Mouse (Mus musculus): Measurements from ENCODE around the gene Olfr1131. TPM values are rescaled to one million over a fixed set of nuclear protein-coding genes. Genes with fewer than 3 reads are reported as not detected.
"Not testable (repeated sequence)": the region's sequence is repeated elsewhere in the genome, so short reads cannot be mapped to it uniquely, and the experiment has no call there.

The Olfr1131 gene
- not detected for total RNA-seq (2021)

- intact Hi-C loops (cut with DNase I): no loop called here
Measured at GRCm38 (mm10) chr2:87626804-87627203, at the start of gene Olfr1131. Gene Olfr1131, plus strand, starts transcription at chr2:87627104.

GRCm38 (mm10) chr2:87605912-87606311, 21.0 kb upstream of the Olfr1131 start, which contains the start of gene Olfr1130:
Gene Olfr1130, plus strand, starts transcription at chr2:87606212.
- DNase-seq; intact Hi-C loops (cut with DNase I): not testable (repeated sequence)

More at GRCm38 (mm10) chr2:87626804-87627203, at the start of gene Olfr1131:
- no peak for DNase-seq

- DNase-seq: no peak
- intact Hi-C loops (cut with DNase I): no loop called here
Measured at GRCm38 (mm10) chr2:87637435-87637834, 10.5 kb downstream of the Olfr1131 start, which contains the start of gene Olfr1132. Gene Olfr1132, minus strand, starts transcription at chr2:87637535.

GRCm38 (mm10) chr2:87642441-87642840, 15.5 kb downstream of the Olfr1131 start:
- no peak for DNase-seq
- intact Hi-C loops (cut with DNase I): no loop called here

GRCm38 (mm10) chr2:87647274-87647673, 20.4 kb downstream of the Olfr1131 start, which contains the start of gene Olfr1133:
Gene Olfr1133, minus strand, starts transcription at chr2:87647374.
- no peak for DNase-seq
- intact Hi-C loops (cut with DNase I): no loop called here

GRCm38 (mm10) chr2:87658360-87658759, 31.5 kb downstream of the Olfr1131 start, which contains the start of gene Olfr1134:
Gene Olfr1134, minus strand, starts transcription at chr2:87658460.
- DNase-seq: no peak
- intact Hi-C loops (cut with DNase I): no loop called here

- no peak for DNase-seq
- intact Hi-C loops (cut with DNase I): no loop called here
Measured at GRCm38 (mm10) chr2:87673564-87673963, 46.7 kb downstream of the Olfr1131 start, which contains the start of gene Olfr1135. Gene Olfr1135, minus strand, starts transcription at chr2:87673664.

Other genes with a start within 250 kb of the Olfr1131 start
- under 1 TPM in 1 of 2 experiments, not detected in 1; 0.07 TPM for gene Olfr1122, start 241.3 kb upstream of the Olfr1131 start, total RNA-seq (2021)
- gene Olfr1123, start 210.5 kb upstream of the Olfr1131 start, total RNA-seq (2021): not detected
- not detected for gene Olfr1124, start 196.8 kb upstream of the Olfr1131 start, total RNA-seq (2021)
- gene Olfr1126, start 173.1 kb upstream of the Olfr1131 start, total RNA-seq (2021): not detected
- not detected for gene Pramel7, start 130.0 kb upstream of the Olfr1131 start, total RNA-seq (2021)
- gene Pramel6, start 120.5 kb upstream of the Olfr1131 start, total RNA-seq (2021): not detected
- not detected for gene Olfr153, start 95.3 kb upstream of the Olfr1131 start, total RNA-seq (2021)
- gene Olfr1128, start 81.6 kb upstream of the Olfr1131 start, total RNA-seq (2021): not detected
- gene Olfr1129, start 53.2 kb upstream of the Olfr1131 start, total RNA-seq (2021): not detected
- gene Olfr1130, start 20.9 kb upstream of the Olfr1131 start, total RNA-seq (2021): not detected
- gene Olfr1132, start 10.4 kb downstream of the Olfr1131 start, total RNA-seq (2021): not detected
- gene Olfr1133, start 20.3 kb downstream of the Olfr1131 start, total RNA-seq (2021): not detected
- gene Olfr1134, start 31.4 kb downstream of the Olfr1131 start, total RNA-seq (2021): not detected
- gene Olfr1135, start 46.6 kb downstream of the Olfr1131 start, total RNA-seq (2021): not detected
- not detected for gene Olfr1136, start 66.8 kb downstream of the Olfr1131 start, total RNA-seq (2021)
- gene Olfr1137, start 86.1 kb downstream of the Olfr1131 start, total RNA-seq (2021): not detected
- gene Olfr1138, start 112.9 kb downstream of the Olfr1131 start, total RNA-seq (2021): not detected
- not detected for gene Olfr1140, start 116.6 kb downstream of the Olfr1131 start, total RNA-seq (2021)
- gene Olfr1141, start 126.9 kb downstream of the Olfr1131 start, total RNA-seq (2021): not detected
- gene Olfr152, start 152.4 kb downstream of the Olfr1131 start, total RNA-seq (2021): not detected
- gene Olfr1143, start 173.5 kb downstream of the Olfr1131 start, total RNA-seq (2021): not detected
- not detected for gene Olfr1145, start 182.7 kb downstream of the Olfr1131 start, total RNA-seq (2021)
- not detected for gene Olfr1148, start 203.4 kb downstream of the Olfr1131 start, total RNA-seq (2021)
- gene Olfr1150-ps1, start 216.9 kb downstream of the Olfr1131 start, total RNA-seq (2021): not detected
- gene Olfr1151, start 228.8 kb downstream of the Olfr1131 start, total RNA-seq (2021): not detected
- not detected for gene Olfr1152, start 239.4 kb downstream of the Olfr1131 start, total RNA-seq (2021)